Mouse (Mus musculus): ENCODE results near the gene Pfkfb4.

GRCm38 (mm10) chr9:109030312-109030711, 38.7 kb downstream of the Pfkfb4 start:
- no peak for TF ChIP-seq CTCF (conservative IDR thresholded peaks at IDR 0.05; ENCODE audit: insufficient read depth, insufficient read length, low read depth, low read length)
- TF ChIP-seq POLR2A (IDR thresholded peaks at IDR 0.05; ENCODE audit: low read depth, low read length), result no peak
